Mouse (Mus musculus) duodenum, adult 2 months (tissue): ENCODE measurements around the gene Ahrr. TPM values are rescaled to one million over a fixed set of nuclear protein-coding genes. Genes with fewer than 3 reads are reported as not detected.

ENCODE experiments used
- polyA plus RNA-seq: library from polyadenylated mRNA; depleted of rRNA; stranded (reverse); fragments of >200 nt; gene quantifications from 2 replicates; pipeline ENCODE4 v1.2.3, GENCODE M21; 2012; ENCODE audit warnings: low replicate concordance; rRNA removed

Ahrr gene
- 0.63 and 0.65 TPM in 2 replicates for polyA plus RNA-seq

DNA sequence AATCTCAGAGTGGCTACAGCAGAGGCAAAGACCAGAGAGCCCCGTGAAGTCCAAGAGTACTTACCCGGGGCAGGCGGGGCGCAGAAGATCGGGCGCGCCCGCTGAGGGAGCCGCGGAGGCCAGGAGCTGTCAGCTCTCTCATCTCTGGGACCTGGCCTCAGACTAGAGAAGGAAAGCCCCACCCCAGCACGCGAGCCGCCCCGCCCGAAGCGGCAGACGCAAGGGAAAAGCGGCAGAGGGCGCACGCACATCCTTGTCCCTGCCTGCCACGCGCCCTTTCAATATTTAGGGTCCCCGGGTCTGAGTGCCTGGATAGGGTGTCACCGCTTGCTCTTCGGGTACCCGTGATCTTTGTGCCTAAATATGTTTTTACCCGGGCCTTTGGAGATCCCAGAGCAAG is at the start of gene Ahrr:
Gene Ahrr, minus strand, starts transcription at position 165 of the 400 bp plus-strand sequence.

DNA sequence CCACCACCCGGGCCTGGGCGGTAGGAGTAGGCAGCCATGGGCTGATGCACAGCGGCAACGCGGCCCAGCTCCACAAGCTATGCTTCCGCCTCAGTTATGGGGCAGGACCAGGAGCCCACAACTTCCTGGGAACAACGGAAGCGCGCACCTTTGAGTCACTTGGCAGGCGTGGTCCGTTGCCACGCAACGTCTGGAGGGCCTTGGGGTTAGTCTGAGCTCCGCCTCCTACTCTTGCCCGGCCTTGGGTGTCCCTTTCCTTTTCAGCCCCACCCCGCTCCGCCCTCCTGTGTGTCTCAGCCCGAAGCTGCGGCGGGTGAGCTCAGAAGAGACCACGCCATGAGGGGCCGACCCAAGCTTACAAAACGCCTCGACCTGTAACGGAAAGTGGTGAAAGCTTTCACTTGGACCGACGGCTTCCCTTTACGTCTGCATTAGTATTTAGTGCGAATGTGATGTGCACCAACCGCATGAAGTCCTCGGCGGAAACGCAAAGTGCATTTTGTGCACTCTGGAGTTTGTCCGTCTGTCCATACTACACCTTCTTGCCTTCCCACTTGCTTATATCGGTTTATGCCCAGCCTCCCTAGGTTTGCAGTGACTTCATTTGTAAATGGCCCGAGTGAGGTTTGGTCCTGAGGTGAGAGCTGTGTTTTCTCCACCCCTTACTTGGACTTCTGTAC is 25.2 kb upstream of the Ahrr start, which contains the start of gene Pdcd6:
Gene Pdcd6, minus strand, starts transcription at position 411 of the 680 bp plus-strand sequence.

DNA sequence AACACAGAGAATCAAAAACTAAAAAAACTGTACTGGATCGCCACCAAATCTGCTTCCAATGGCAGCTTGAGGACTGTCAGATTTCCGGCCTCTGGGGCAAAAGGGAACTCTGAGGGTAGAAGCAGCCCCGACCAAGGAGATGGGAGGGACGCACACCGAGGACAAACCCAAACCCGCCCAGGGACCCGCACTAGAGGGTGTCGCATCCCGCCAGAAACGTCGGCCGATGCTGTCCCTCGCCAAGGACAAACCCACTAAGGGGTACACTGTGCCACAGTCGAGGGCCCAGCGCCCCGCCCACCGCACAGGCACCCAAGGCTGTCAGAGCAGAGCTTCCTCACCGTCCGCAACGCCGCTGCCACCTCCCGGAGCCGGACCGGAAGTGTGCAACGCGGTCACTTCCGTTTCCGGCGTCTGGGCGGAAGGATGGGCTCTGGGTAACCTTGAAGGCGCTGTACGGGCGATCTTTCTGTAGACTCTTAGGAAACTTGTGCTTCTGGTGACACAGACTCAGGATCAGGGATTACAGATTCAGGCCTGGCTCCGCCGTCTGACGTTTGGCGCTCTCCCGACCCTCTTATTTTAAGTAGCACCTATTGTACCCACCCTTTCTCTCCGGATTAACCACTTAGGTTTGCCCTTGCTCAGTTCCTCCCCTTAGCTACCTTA is 83.7 kb downstream of the Ahrr start, which contains the start of gene Exoc3:
Gene Exoc3, minus strand, starts transcription at position 416 of the 669 bp plus-strand sequence.

Other genes with a start within 250 kb of the Ahrr start
- 1.3 and 1.5 TPM in 2 replicates for gene Cep72, start 230.0 kb downstream of the Ahrr start, polyA plus RNA-seq
- 92.8 and 104 TPM in 2 replicates for gene Slc9a3, start 170.9 kb downstream of the Ahrr start, polyA plus RNA-seq
- gene Exoc3, start 83.6 kb downstream of the Ahrr start, polyA plus RNA-seq: 27.8 and 29.5 TPM in 2 replicates
- 84.9 and 135 TPM in 2 replicates for gene Pdcd6, start 25.2 kb upstream of the Ahrr start, polyA plus RNA-seq
- 78.2 and 90.4 TPM in 2 replicates for gene Sdha, start 57.9 kb upstream of the Ahrr start, polyA plus RNA-seq
- 0.51 and 0.64 TPM in 2 replicates for gene Ccdc127, start 58.0 kb upstream of the Ahrr start, polyA plus RNA-seq
- 0.21 and 0.30 TPM in 2 replicates for gene Lrrc14b, start 71.7 kb upstream of the Ahrr start, polyA plus RNA-seq
- gene Zfp72, start 98.5 kb upstream of the Ahrr start, polyA plus RNA-seq: 0.04 TPM in 2 replicates
- gene Ftl1-ps1, start 107.4 kb upstream of the Ahrr start, polyA plus RNA-seq: 23.3 and 23.8 TPM in 2 replicates
- gene Zfp825, start 201.7 kb upstream of the Ahrr start, polyA plus RNA-seq: 0.13 and 0.14 TPM in 2 replicates